Mouse (Mus musculus) heart, adult 2 months (tissue): Measurements from ENCODE around the gene Pnpla8.

Experiments used
- CTCF ChIP-seq: fragments of 200-600 bp; IDR thresholded peaks from 2 replicates; pipeline ENCODE4 v1.8.1; 2022; ENCODE audit warnings: antibody characterized with exemption, mild to moderate bottlenecking, moderate library complexity
- EP300 ChIP-seq: fragments of 200-500 bp; IDR thresholded peaks from 2 replicates; pipeline ENCODE4 v1.6.1; 2011; ENCODE audit warnings: low read depth, low read length, control low read depth; ENCODE audit not compliant: insufficient read depth
- POLR2A ChIP-seq: fragments of 200-500 bp; IDR thresholded peaks from 2 replicates; pipeline ENCODE4 v1.6.1; 2011; ENCODE audit warnings: mild to moderate bottlenecking, low read depth, low read length, control low read depth; ENCODE audit not compliant: insufficient read depth

DNA sequence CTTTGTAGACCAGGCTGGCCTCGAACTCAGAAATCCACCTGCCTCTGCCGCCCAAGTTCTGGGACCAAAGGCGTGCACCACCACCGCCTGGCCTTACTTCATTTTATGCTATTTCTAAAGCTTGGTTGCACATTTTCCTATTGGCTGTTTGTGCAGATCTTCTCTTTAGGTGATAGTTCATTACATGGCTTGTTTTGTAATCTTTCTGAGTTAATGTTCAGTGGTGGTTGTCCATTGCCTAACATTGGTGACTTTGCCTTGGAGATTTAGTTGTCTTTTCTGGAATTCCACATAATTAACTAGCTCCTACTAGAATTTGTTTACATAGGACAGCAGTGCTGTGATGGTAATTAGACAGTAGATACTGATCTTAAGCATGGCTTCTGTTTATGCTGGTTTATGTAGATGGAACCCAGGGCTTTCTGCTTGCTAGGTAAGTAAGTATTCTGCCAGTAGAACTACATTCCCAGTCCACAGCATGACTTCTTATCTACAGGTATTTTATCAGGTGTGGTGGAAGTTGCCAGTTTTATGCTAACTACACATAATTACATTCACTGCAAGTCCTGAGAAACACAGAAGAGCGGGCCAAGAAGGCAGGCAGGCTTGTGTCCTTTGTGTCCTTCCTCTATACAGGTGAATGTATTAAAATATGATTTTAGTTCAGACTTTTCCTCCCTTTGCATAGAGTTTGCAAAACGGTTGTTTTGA, 53.1 kb downstream of the Pnpla8 start:
- TF ChIP-seq CTCF: no peak
- no peak for TF ChIP-seq POLR2A
- TF ChIP-seq EP300: no peak
